Mouse (Mus musculus) embryonic facial prominence, embryonic 12.5 days (tissue): ENCODE measurements at regions not wholly inside any gene's neighbourhood (a gene's known extent, or its start where the extent isn't known, plus 50 kb on each side); places are given as distances from the start of the nearest gene placed in this dataset.

Experiments used
- ATAC-seq: fragments of 200-750 bp; cut with Nextera tagmentation; 2 replicates; pipeline ENCODE4 v1.8.0; 2017; ENCODE audit not compliant: insufficient number of reproducible peaks, insufficient read depth, low FRiP score, low TSS enrichment
- H3K27ac ChIP-seq: fragments of 300-500 bp; sonication (generic); 2 replicates; pipeline ENCODE4 v1.5.1; 2016; ENCODE audit warnings: mild to moderate bottlenecking
- H3K27me3 ChIP-seq: fragments of 300-500 bp; sonication (generic); 2 replicates; pipeline ENCODE4 v1.6.1; 2016; ENCODE audit warnings: mild to moderate bottlenecking, moderate library complexity
- H3K36me3 ChIP-seq: fragments of 300-500 bp; sonication (generic); 2 replicates; pipeline ENCODE4 v1.6.1; 2016; ENCODE audit warnings: mild to moderate bottlenecking
- H3K4me1 ChIP-seq: fragments of 300-500 bp; sonication (generic); 2 replicates; pipeline ENCODE4 v1.6.1; 2016
- H3K4me2 ChIP-seq: fragments of 300-500 bp; sonication (generic); replicated peaks from 2 replicates; pipeline ENCODE4 v1.6.1; 2016; ENCODE audit warnings: mild to moderate bottlenecking, moderate library complexity
- H3K4me3 ChIP-seq: fragments of 300-500 bp; sonication (generic); 2 replicates; pipeline ENCODE4 v1.5.1; 2016; ENCODE audit warnings: mild to moderate bottlenecking
- H3K9ac ChIP-seq: fragments of 300-500 bp; sonication (generic); 2 replicates; pipeline ENCODE4 v1.6.1; 2016; ENCODE audit warnings: mild to moderate bottlenecking, moderate library complexity
- H3K9me3 ChIP-seq: fragments of 300-500 bp; sonication (generic); 2 replicates; pipeline ENCODE4 v1.6.1; 2016; ENCODE audit warnings: mild to moderate bottlenecking, moderate library complexity
- WGBS: fragments of 180-500 bp; shearing (Covaris S2); methylation state at CpG from one replicate; pipeline ENCODE4 v1.1.7; 2016; 5-methylcytosine and 5-hydroxymethylcytosine counted together

- H3K27me3 ChIP-seq, result no peaks in the 10 kb centered on the region
- no peak overlapping the region for H3K9ac ChIP-seq
- no peak overlapping the region for H3K4me3 ChIP-seq
- no peaks in the 10 kb centered on the region for H3K9me3 ChIP-seq
- no peaks in the 10 kb centered on the region for H3K36me3 ChIP-seq
- H3K4me1 ChIP-seq, result peaks cover 21% of the 10 kb centered on the region
- WGBS, result 24% methylated on average over 20 of the region's 20 CpGs
- H3K27ac ChIP-seq, result peak overlapping the region; percentile 47; the same call in 1 of the 2 replicates
- H3K4me2 ChIP-seq, result peak overlapping the region; percentile 29
- peak; percentile 65; the same call in 1 of the 2 replicates for ATAC-seq
These were observed 95.6 kb upstream of the Gm26657 start for GRCm38 (mm10) chr4:56643999-56644962.

- peaks cover 29% of the 10 kb centered on the region for H3K4me1 ChIP-seq
- WGBS, result 74% methylated on average over 1 of the region's 1 CpGs
- H3K4me2 ChIP-seq, result no peak overlapping the region
- H3K4me3 ChIP-seq, result no peak overlapping the region
- no peaks in the 10 kb centered on the region for H3K36me3 ChIP-seq
- ATAC-seq, result no peak
- no peaks in the 10 kb centered on the region for H3K27me3 ChIP-seq
- H3K9me3 ChIP-seq, result no peaks in the 10 kb centered on the region
- H3K27ac ChIP-seq, result peak overlapping the region; percentile 47; the same call in 1 of the 2 replicates
- H3K9ac ChIP-seq, result no peak overlapping the region
These were observed 96.4 kb upstream of the Gm26657 start for GRCm38 (mm10) chr4:56643491-56643890.

- Histone ChIP-seq H3K27ac (no peak overlapping the region), H3K4me2 (no peak overlapping the region), H3K9ac (no peak overlapping the region), H3K4me3 (no peak overlapping the region), H3K4me1 (peaks cover 33% of the 10 kb centered on the region), H3K9me3 (no peaks in the 10 kb centered on the region), H3K36me3 (no peaks in the 10 kb centered on the region), H3K27me3 (no peaks in the 10 kb centered on the region)
- WGBS, result 41% methylated on average over 4 of the region's 4 CpGs
- no peak for ATAC-seq
These were observed 100.2 kb upstream of the Gm26657 start for GRCm38 (mm10) chr4:56639709-56640108.

- no peak overlapping the region for H3K9ac ChIP-seq
- H3K4me2 ChIP-seq, result no peak overlapping the region; the same call in 1 of the 2 replicates
- H3K27ac ChIP-seq, result peak overlapping the region; percentile 69; the same call in 1 of the 2 replicates
- WGBS, result 26% methylated on average over 14 of the region's 14 CpGs
- ATAC-seq, result no peak
- no peaks in the 10 kb centered on the region for H3K36me3 ChIP-seq
- H3K9me3 ChIP-seq, result no peaks in the 10 kb centered on the region
- H3K4me1 ChIP-seq, result peaks cover 25% of the 10 kb centered on the region
- no peaks in the 10 kb centered on the region for H3K27me3 ChIP-seq
- no peak overlapping the region for H3K4me3 ChIP-seq
These were observed 101.0 kb upstream of the Gm26657 start for GRCm38 (mm10) chr4:56638704-56639478.

GRCm38 (mm10) chr4:56636265-56636664 is 103.6 kb upstream of the Gm26657 start:
- 82% methylated on average over 1 of the region's 1 CpGs for WGBS

GRCm38 (mm10) chr4:56633528-56633927 is 106.3 kb upstream of the Gm26657 start:
- ATAC-seq, result no peak
- no peaks in the 10 kb centered on the region for H3K27me3 ChIP-seq
- H3K4me3 ChIP-seq, result no peak overlapping the region
- H3K36me3 ChIP-seq, result no peaks in the 10 kb centered on the region
- no peak overlapping the region for H3K9ac ChIP-seq
- no peak overlapping the region for H3K4me2 ChIP-seq
- peaks cover 5% of the 10 kb centered on the region; the same call in 1 of the 2 replicates for H3K4me1 ChIP-seq
- H3K9me3 ChIP-seq, result no peaks in the 10 kb centered on the region
- no peak overlapping the region for H3K27ac ChIP-seq
- WGBS, result 83% methylated on average over 4 of the region's 4 CpGs

More at GRCm38 (mm10) chr4:56636265-56636664, 103.6 kb upstream of the Gm26657 start:
- Histone ChIP-seq H3K9me3 (no peaks in the 10 kb centered on the region), H3K27me3 (no peaks in the 10 kb centered on the region), H3K4me3 (no peak overlapping the region), H3K36me3 (no peaks in the 10 kb centered on the region), H3K4me2 (no peak overlapping the region), H3K9ac (no peak overlapping the region), H3K27ac (no peak overlapping the region), H3K4me1 (peaks cover 20% of the 10 kb centered on the region)
- no peak for ATAC-seq

- no peak overlapping the region for H3K4me2 ChIP-seq
- no peaks in the 10 kb centered on the region for H3K36me3 ChIP-seq
- H3K4me1 ChIP-seq, result no peaks in the 10 kb centered on the region
- no peak overlapping the region for H3K9ac ChIP-seq
- H3K9me3 ChIP-seq, result no peaks in the 10 kb centered on the region
- H3K27ac ChIP-seq, result no peak overlapping the region
- no peaks in the 10 kb centered on the region for H3K27me3 ChIP-seq
- 78% methylated on average over 6 of the region's 6 CpGs for WGBS
- ATAC-seq, result no peak
- H3K4me3 ChIP-seq, result no peak overlapping the region
These were observed 109.6 kb upstream of the Gm26657 start for GRCm38 (mm10) chr4:56630251-56630650.

- no peaks in the 10 kb centered on the region for H3K36me3 ChIP-seq
- no peak overlapping the region for H3K9ac ChIP-seq
- 62% methylated on average over 7 of the region's 7 CpGs for WGBS
- ATAC-seq, result no peak
- H3K27ac ChIP-seq, result no peak overlapping the region
- H3K27me3 ChIP-seq, result no peaks in the 10 kb centered on the region
- no peak overlapping the region for H3K4me3 ChIP-seq
- H3K4me2 ChIP-seq, result no peak overlapping the region
- H3K4me1 ChIP-seq, result no peaks in the 10 kb centered on the region
- H3K9me3 ChIP-seq, result no peaks in the 10 kb centered on the region
These were observed 112.7 kb upstream of the Gm26657 start for GRCm38 (mm10) chr4:56627206-56627605.

GRCm38 (mm10) chr4:56621782-56622181 is 118.1 kb upstream of the Gm26657 start:
- Histone ChIP-seq H3K27ac (no peak overlapping the region), H3K4me2 (no peak overlapping the region), H3K4me3 (no peak overlapping the region), H3K4me1 (no peaks in the 10 kb centered on the region), H3K36me3 (no peaks in the 10 kb centered on the region), H3K9ac (no peak overlapping the region), H3K9me3 (no peaks in the 10 kb centered on the region), H3K27me3 (no peaks in the 10 kb centered on the region)
- no peak for ATAC-seq
- 81% methylated on average over 4 of the region's 4 CpGs for WGBS

GRCm38 (mm10) chr4:56621356-56621755 is 118.5 kb upstream of the Gm26657 start:
- Histone ChIP-seq H3K4me3 (no peak overlapping the region), H3K27ac (no peak overlapping the region), H3K4me1 (no peaks in the 10 kb centered on the region), H3K36me3 (no peaks in the 10 kb centered on the region), H3K9me3 (no peaks in the 10 kb centered on the region), H3K9ac (no peak overlapping the region), H3K27me3 (no peaks in the 10 kb centered on the region), H3K4me2 (no peak overlapping the region)
- no peak for ATAC-seq
- WGBS, result 85% methylated on average over 1 of the region's 1 CpGs

- no peak for ATAC-seq
- Histone ChIP-seq H3K27me3 (no peaks in the 10 kb centered on the region), H3K4me2 (no peak overlapping the region), H3K4me1 (no peaks in the 10 kb centered on the region), H3K36me3 (no peaks in the 10 kb centered on the region), H3K9me3 (no peaks in the 10 kb centered on the region), H3K9ac (no peak overlapping the region), H3K27ac (no peak overlapping the region), H3K4me3 (no peak overlapping the region)
- 89% methylated on average over 7 of the region's 7 CpGs for WGBS
These were observed 119.2 kb upstream of the Gm26657 start for GRCm38 (mm10) chr4:56620628-56621027.
